Mouse (Mus musculus) midbrain, embryonic 16.5 days (tissue): ENCODE measurements around the gene Plaur. TPM values are rescaled to one million over a fixed set of nuclear protein-coding genes. Genes with fewer than 3 reads are reported as not detected.

Source experiments
- ATAC-seq: fragments of 200-750 bp; cut with Nextera tagmentation; 2 replicates; pipeline ENCODE4 v1.8.0; 2017; ENCODE audit warnings: moderate TSS enrichment
- H3K27ac ChIP-seq: fragments of 300-500 bp; sonication (generic); 2 replicates; pipeline ENCODE4 v1.5.1; 2014; ENCODE audit warnings: mild to moderate bottlenecking, low read length, mixed read lengths
- H3K27me3 ChIP-seq: fragments of 300-500 bp; sonication (generic); 2 replicates; pipeline ENCODE4 v1.6.1; 2014; ENCODE audit warnings: low read depth, low read length, mixed read lengths; ENCODE audit not compliant: control insufficient read depth, insufficient read depth
- H3K36me3 ChIP-seq: fragments of 300-500 bp; sonication (generic); 2 replicates; pipeline ENCODE4 v1.6.1; 2014; ENCODE audit warnings: mild to moderate bottlenecking, low read length, moderate library complexity, mixed read lengths; ENCODE audit not compliant: control insufficient read depth, insufficient read depth
- H3K4me1 ChIP-seq: fragments of 300-500 bp; sonication (generic); 2 replicates; pipeline ENCODE4 v1.6.1; 2014; ENCODE audit warnings: mild to moderate bottlenecking, low read length, mixed read lengths; ENCODE audit not compliant: control insufficient read depth, insufficient read depth
- H3K4me2 ChIP-seq: fragments of 300-500 bp; sonication (generic); 2 replicates; pipeline ENCODE4 v1.6.1; 2014; ENCODE audit warnings: mild to moderate bottlenecking, low read length, mixed read lengths
- H3K4me3 ChIP-seq: fragments of 300-500 bp; sonication (generic); 2 replicates; pipeline ENCODE4 v1.5.1; 2014; ENCODE audit warnings: low read depth, mild to moderate bottlenecking, low read length, moderate library complexity, mixed read lengths
- H3K9ac ChIP-seq: fragments of 300-500 bp; sonication (generic); 2 replicates; pipeline ENCODE4 v1.6.1; 2014; ENCODE audit warnings: low read depth, low read length, mixed read lengths
- H3K9me3 ChIP-seq: fragments of 300-500 bp; sonication (generic); replicated peaks from 2 replicates; pipeline ENCODE4 v1.6.1; 2014; ENCODE audit warnings: mild to moderate bottlenecking, low read length, mixed read lengths; ENCODE audit not compliant: control insufficient read depth, poor library complexity, severe bottlenecking
- WGBS: fragments of 180-500 bp; shearing (Covaris S2); extraction: QIAGEN DNeasy Blood & Tissue Kit; methylation state at CpG from one replicate; pipeline ENCODE4 v1.1.7; 2014; 5-methylcytosine and 5-hydroxymethylcytosine counted together
- polyA plus RNA-seq: library from polyadenylated mRNA; unstranded; fragments of >200 nt; fragmentation: Nextera tagmentation; extraction: Ambion mirVana; gene quantifications from 2 replicates; pipeline ENCODE4 v1.2.1, GENCODE M21; 2015

The Plaur gene
- polyA plus RNA-seq, 1 experiment from 2014 or later, result 1.6 TPM

DNA sequence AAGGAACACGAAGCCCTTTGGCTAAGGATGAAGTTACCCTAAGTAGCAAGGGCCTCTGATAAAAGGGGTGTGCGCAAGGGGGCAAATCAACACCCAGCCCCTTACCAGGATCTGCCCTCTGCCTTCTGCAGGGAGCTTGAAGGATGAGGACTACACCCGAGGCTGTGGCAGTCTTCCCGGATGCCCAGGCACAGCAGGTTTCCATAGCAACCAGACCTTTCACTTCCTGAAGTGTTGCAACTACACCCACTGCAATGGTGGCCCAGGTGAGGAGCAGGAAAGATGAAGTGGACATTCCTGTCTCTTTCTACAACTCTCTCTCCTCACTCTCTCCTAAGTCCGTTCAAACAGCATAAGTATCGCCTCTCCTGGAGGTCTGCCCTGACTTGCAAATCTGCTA lies 10.2 kb downstream of the Plaur start:
- Histone ChIP-seq H3K27ac (no peak overlapping the region), H3K36me3 (no peaks in the 10 kb centered on the region), H3K9ac (no peak overlapping the region), H3K4me3 (no peak overlapping the region), H3K4me1 (peaks cover 5% of the 10 kb centered on the region), H3K9me3 (no peaks in the 10 kb centered on the region), H3K4me2 (no peak overlapping the region), H3K27me3 (no peaks in the 10 kb centered on the region)
- 65% methylated on average over 6 of the region's 6 CpGs for WGBS
- 0 out of 2 replicates have a peak, but pooled peaks have one; percentile 60 for ATAC-seq

DNA sequence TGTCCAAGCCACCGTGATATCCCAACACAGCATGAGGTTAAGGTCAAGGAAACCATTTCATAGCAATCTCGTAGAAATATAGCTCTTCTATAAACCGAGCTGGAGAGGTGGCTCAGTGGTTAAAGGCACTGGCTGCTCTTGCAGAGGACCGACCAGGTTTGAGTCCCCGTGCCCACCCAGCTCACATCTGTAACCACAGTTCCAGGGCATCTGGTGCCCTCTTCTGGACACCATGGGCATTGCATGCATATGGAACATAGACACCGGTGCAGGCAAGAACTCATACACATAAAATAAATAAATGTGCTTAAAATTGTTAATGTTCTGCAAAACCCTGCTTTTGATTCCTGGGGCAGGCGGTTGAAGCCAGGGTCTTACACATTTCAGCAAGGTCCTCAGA lies 10.7 kb downstream of the Plaur start:
- Histone ChIP-seq H3K4me3 (no peak overlapping the region), H3K9ac (no peak overlapping the region), H3K27me3 (no peaks in the 10 kb centered on the region), H3K9me3 (no peaks in the 10 kb centered on the region), H3K4me2 (no peak overlapping the region), H3K27ac (no peak overlapping the region), H3K4me1 (peaks cover 5% of the 10 kb centered on the region), H3K36me3 (no peaks in the 10 kb centered on the region)
- ATAC-seq, result no peak
- WGBS, result 76% methylated on average over 7 of the region's 7 CpGs

DNA sequence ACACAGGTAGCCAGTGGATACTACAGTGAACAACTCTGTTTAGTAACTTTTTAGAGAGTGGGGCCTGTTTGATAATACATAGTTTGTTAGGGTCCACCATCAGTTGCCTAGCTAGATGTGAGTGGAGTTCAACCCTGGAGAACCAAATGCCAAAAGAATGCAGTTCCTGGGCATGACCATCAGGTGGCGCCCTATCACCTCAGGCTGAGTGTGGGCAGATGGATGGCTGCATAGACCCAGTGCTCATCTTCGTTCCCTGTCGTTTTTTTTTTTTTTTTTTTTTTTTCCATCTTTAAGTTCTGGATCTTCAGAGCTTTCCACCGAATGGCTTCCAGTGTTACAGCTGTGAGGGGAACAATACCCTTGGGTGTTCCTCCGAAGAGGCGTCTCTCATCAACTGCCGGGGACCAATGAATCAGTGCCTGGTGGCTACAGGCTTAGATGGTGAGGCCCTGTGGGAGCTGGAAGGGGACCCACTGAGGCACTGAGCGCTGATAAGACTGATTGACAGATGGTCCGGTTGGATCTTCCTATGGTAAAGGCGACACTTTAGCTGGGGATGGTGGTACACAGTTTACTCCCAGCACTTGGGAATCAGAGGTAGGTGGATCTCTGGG lies 11.7 kb downstream of the Plaur start:
- no peak overlapping the region for H3K4me2 ChIP-seq
- no peaks in the 10 kb centered on the region for H3K36me3 ChIP-seq
- H3K9ac ChIP-seq, result no peak overlapping the region
- WGBS, result 44% methylated on average over 10 of the region's 10 CpGs
- H3K4me3 ChIP-seq, result no peak overlapping the region
- no peak overlapping the region for H3K27ac ChIP-seq
- H3K9me3 ChIP-seq, result no peaks in the 10 kb centered on the region
- no peaks in the 10 kb centered on the region for H3K27me3 ChIP-seq
- H3K4me1 ChIP-seq, result peaks cover 5% of the 10 kb centered on the region
- peak; percentile 44; the same call in 1 of the 2 replicates for ATAC-seq

DNA sequence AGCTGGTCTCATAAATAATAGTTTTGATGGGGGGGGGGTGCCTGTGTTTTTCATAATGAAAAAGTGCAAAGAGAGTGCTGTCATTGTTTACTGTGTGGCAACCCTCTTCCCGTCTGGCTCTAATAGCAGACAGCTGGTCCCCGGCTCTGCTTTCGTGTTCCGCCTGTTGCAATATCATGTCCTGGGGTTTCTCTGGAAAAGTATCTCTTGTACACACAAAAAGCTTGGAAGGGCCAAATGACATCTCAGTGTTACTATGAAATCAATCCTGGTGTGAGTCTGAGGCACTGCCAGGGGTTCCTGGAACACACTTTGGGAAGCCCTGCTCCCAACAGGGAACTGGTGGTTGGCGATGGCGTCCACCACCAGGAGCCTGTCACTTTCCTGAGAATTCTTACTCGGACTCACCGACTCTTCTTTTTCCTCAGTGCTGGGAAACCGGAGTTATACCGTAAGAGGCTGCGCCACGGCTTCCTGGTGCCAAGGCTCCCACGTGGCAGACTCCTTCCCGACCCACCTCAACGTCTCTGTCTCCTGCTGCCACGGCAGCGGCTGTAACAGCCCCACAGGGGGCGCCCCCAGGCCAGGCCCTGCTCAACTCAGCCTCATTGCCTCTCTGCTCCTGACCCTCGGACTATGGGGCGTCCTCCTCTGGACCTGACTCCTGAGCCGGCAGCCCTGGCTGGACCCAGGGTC lies 12.7 kb downstream of the Plaur start:
- ATAC-seq, result no peak
- Histone ChIP-seq H3K27me3 (no peaks in the 10 kb centered on the region), H3K4me2 (no peak overlapping the region), H3K27ac (no peak overlapping the region), H3K9me3 (no peaks in the 10 kb centered on the region), H3K4me3 (no peak overlapping the region), H3K9ac (no peak overlapping the region), H3K36me3 (no peaks in the 10 kb centered on the region), H3K4me1 (peaks cover 5% of the 10 kb centered on the region)
- 32% methylated on average over 21 of the region's 21 CpGs for WGBS

DNA sequence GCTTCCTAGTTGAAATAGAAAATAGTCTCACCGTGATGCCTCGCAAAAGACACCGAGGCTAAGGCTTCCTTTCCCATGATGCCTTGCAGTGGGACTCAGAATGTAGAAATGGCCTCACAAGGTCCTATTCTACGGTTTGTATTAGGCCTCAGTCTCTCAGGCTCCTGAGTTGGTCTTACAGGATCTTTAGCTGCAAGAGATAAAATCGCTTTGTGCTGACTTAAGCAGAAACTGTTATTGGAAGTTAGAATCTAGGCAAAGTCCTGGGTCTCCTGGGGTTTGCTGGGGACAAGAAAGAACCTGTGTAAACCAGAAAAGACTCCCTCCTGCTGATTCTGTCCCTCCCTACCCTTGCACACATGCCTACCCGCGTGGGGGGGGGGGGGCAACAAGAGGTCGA lies 14.1 kb downstream of the Plaur start:
- Histone ChIP-seq H3K9me3 (no peaks in the 10 kb centered on the region), H3K4me2 (no peak overlapping the region), H3K9ac (no peak overlapping the region), H3K27me3 (no peaks in the 10 kb centered on the region), H3K4me1 (peaks cover 16% of the 10 kb centered on the region), H3K36me3 (no peaks in the 10 kb centered on the region), H3K27ac (no peak overlapping the region), H3K4me3 (no peak overlapping the region)
- ATAC-seq, result no peak
- WGBS, result 72% methylated on average over 8 of the region's 8 CpGs

DNA sequence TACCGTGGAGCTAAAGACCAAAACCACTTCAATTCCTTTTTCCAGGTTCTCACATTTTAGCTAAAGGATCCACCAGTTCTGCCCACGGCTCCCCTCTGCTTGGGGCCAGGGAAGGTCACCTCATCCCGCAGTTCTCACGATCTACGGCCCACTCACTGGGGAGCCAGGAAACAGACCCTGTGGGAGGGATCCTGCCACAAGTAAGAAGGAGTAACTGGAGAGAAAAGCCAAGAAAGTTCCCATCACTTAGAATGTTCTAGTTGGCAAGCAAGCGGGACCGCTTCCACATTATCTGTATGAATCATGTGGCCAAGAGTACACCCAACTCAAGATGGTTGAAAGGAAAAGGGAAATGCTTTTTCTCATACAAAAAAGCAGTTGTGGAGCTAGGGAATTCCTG lies 14.6 kb downstream of the Plaur start:
- Histone ChIP-seq H3K36me3 (no peaks in the 10 kb centered on the region), H3K4me2 (no peak overlapping the region), H3K9me3 (no peaks in the 10 kb centered on the region), H3K27ac (no peak overlapping the region), H3K4me3 (no peak overlapping the region), H3K9ac (no peak overlapping the region), H3K4me1 (peaks cover 16% of the 10 kb centered on the region), H3K27me3 (no peaks in the 10 kb centered on the region)
- ATAC-seq, result no peak
- 93% methylated on average over 7 of the region's 7 CpGs for WGBS

DNA sequence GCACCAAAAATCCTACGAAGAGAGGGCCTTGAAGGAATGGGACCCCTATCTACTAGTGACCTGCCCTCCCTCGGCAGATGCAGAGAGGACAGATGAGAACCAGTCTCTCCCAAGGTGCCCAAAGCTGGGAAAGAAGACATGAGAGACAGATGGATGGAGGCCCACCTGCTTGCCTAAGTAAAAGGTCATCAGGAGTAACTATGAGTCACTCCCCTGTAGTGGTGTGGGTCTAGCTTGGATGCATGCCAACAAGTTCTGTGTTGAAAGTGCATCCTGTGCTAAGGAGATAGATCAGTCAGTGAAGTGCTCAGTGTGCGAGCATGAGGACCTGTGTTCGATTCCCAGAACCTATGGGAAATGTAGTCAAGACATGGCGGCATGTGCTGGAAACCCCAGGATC lies 16.6 kb downstream of the Plaur start:
- Histone ChIP-seq H3K4me3 (no peak overlapping the region), H3K9me3 (no peaks in the 10 kb centered on the region), H3K36me3 (no peaks in the 10 kb centered on the region), H3K9ac (no peak overlapping the region), H3K4me1 (peaks cover 28% of the 10 kb centered on the region), H3K27ac (no peak overlapping the region), H3K4me2 (no peak overlapping the region), H3K27me3 (no peaks in the 10 kb centered on the region)
- ATAC-seq, result no peak
- 94% methylated on average over 5 of the region's 5 CpGs for WGBS

DNA sequence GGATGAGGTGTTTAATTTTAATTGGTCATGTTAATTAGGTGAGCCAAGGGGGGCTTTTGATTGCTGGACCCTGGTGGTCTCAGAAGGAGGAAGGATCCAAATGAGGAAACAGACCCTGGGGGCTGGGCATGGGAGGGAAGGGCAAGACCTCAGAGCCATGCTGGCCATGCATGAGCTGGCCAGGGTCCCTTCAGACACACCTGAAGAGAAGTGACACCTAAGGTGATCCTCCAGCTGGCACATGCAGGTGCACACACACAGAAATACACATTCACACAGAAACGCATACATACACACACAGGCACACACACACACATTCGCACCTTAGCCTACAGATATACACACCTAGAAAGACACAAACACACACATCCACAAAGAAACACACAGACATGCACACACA lies 17.4 kb downstream of the Plaur start:
- Histone ChIP-seq H3K36me3 (no peaks in the 10 kb centered on the region), H3K9ac (0 out of 2 replicates have a peak overlapping the region, but pooled peaks have one; percentile 4), H3K4me2 (peak overlapping the region; percentile 75; the same call in 1 of the 2 replicates), H3K4me1 (peaks cover 35% of the 10 kb centered on the region), H3K9me3 (no peaks in the 10 kb centered on the region), H3K4me3 (no peak overlapping the region), H3K27ac (no peak overlapping the region), H3K27me3 (no peaks in the 10 kb centered on the region)
- 96% methylated on average over 2 of the region's 2 CpGs for WGBS
- ATAC-seq, result no peak

DNA sequence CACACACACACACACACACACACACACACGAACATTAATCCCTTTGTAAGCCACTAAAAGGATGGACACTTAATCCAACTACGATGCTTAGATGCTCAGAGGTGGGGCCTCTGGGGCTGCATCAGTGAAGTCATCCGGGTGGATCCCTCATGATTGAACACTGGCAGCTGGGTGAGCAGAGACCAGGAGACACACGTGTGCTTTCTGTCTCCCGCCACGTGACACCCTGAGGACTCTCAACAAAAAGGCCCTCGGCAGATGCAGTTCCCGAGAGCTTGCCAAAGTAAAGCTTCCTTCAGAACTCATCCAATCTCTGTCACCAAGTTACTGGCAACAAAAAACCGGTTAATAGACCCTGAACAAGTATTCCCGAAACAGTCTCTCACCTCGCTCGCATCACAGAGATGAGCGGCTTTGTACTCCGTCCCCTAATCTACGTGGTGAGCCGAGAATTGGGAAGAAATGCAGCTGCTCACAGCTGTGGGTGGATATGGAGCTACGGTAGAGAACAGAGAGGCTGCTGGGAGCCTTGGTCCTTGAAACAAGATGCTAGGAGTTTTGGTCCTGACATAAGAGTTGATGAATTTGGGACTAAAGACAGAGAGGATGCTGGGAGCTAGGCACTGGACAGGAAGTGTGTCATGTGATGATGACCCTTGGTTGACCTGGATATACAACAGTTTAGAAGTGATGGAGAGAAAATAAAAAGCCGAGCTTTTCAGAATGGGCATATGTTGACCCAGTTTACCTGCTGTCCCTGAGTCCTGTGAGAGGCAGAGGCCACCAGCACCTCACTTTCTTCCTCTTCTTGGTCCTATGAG lies 18.0 kb downstream of the Plaur start:
- Histone ChIP-seq H3K9ac (peak overlapping the region; percentile 90), H3K27me3 (no peaks in the 10 kb centered on the region), H3K27ac (no peak overlapping the region), H3K4me1 (peaks cover 37% of the 10 kb centered on the region), H3K4me2 (peak overlapping the region; percentile 75), H3K9me3 (no peaks in the 10 kb centered on the region), H3K4me3 (peak overlapping the region; percentile 66), H3K36me3 (no peaks in the 10 kb centered on the region)
- WGBS, result 49% methylated on average over 18 of the region's 18 CpGs
- no peak for ATAC-seq
